ENCODE assay signal across 21 mouse cellular contexts in genomic region chr2:150589076-150589475, GRCm38 (mm10). TPM values are rescaled to one million over a fixed set of nuclear protein-coding genes. Genes with fewer than 3 reads are reported as not detected.
"Had no signal": no experiment of that assay in that cellular context is flagged by ENCODE, and none has a peak within 500 bp of the region (broad histone marks: within the 10 kb centered on the region; RNA-seq: fewer than 3 reads in every experiment).

No protein-coding gene starts in this region.

- H3K9ac ChIP-seq: liver, embryonic 13.5 days; midbrain, embryonic 12.5 days; midbrain, embryonic 15.5 days; neural tube, embryonic 12.5 days; neural tube, embryonic 15.5 days; stomach, embryonic 15.5 days had no signal

- H3K4me1 ChIP-seq: liver, embryonic 13.5 days; midbrain, embryonic 12.5 days; midbrain, embryonic 15.5 days; neural tube, embryonic 12.5 days; neural tube, embryonic 15.5 days; stomach, embryonic 15.5 days had no signal

- H3K4me3 ChIP-seq: left cerebral cortex, adult 2 months; liver, embryonic 13.5 days; midbrain, embryonic 12.5 days; midbrain, embryonic 15.5 days; neural tube, embryonic 12.5 days; neural tube, embryonic 15.5 days; stomach, embryonic 15.5 days had no signal

- H3K27ac ChIP-seq: left cerebral cortex, adult 2 months; liver, embryonic 13.5 days; macrophage; midbrain, embryonic 12.5 days; midbrain, embryonic 15.5 days; neural tube, embryonic 12.5 days; neural tube, embryonic 15.5 days; stomach, embryonic 15.5 days had no signal

- H3K4me2 ChIP-seq: liver, embryonic 13.5 days; midbrain, embryonic 12.5 days; midbrain, embryonic 15.5 days; neural tube, embryonic 12.5 days; neural tube, embryonic 15.5 days; stomach, embryonic 15.5 days had no signal

- H3K9me3 ChIP-seq: liver, embryonic 13.5 days; midbrain, embryonic 12.5 days; midbrain, embryonic 15.5 days; neural tube, embryonic 12.5 days; neural tube, embryonic 15.5 days; stomach, embryonic 15.5 days had no signal

- ATAC-seq: midbrain, embryonic 15.5 days had no signal

- H3K27me3 ChIP-seq: liver, embryonic 13.5 days; midbrain, embryonic 12.5 days; midbrain, embryonic 15.5 days; neural tube, embryonic 12.5 days; neural tube, embryonic 15.5 days; stomach, embryonic 15.5 days had no signal

- DNase-seq: kidney, adult 9 months; kidney, postnatal 14 days; kidney, postnatal 4 days; layer of hippocampus, adult 9-11 months; liver, embryonic 13.5 days; lung, adult 2 months; lung, postnatal 14 days; right cerebral cortex, adult 18-20 months; right cerebral cortex, postnatal 14 days; right cerebral cortex, postnatal 4 days; thymus, postnatal 25 days had no signal

RNA-seq across cellular contexts. Expression of gene Cst7, which starts 18.9 kb away (rescaled TPM):
- total RNA-seq: left cerebral cortex, adult 2 months; left cerebral cortex, postnatal 10 days; left cerebral cortex, postnatal 36 days; liver, adult 2 months had no signal
- polyA plus RNA-seq: midbrain, embryonic 12.5 days had no signal
